Mouse (Mus musculus) limb, embryonic 12.5 days (tissue): ENCODE results near the gene Pdgfa. TPM values are rescaled to one million over a fixed set of nuclear protein-coding genes. Genes with fewer than 3 reads are reported as not detected.

ENCODE experiments used
- ATAC-seq: fragments of 200-750 bp; cut with Nextera tagmentation; 2 replicates; pipeline ENCODE4 v1.8.0; 2017; ENCODE audit warnings: low read depth, moderate TSS enrichment; ENCODE audit not compliant: insufficient number of reproducible peaks, insufficient read depth, low FRiP score, low TSS enrichment
- H3K27ac ChIP-seq: fragments of 300-500 bp; sonication (generic); 2 replicates; pipeline ENCODE4 v1.5.1; 2016; ENCODE audit warnings: mild to moderate bottlenecking, moderate library complexity
- H3K27me3 ChIP-seq: fragments of 300-500 bp; sonication (generic); 2 replicates; pipeline ENCODE4 v1.6.1; 2016; ENCODE audit warnings: mild to moderate bottlenecking, moderate library complexity
- H3K36me3 ChIP-seq: fragments of 300-500 bp; sonication (generic); 2 replicates; pipeline ENCODE4 v1.6.1; 2016; ENCODE audit warnings: mild to moderate bottlenecking, moderate library complexity
- H3K4me1 ChIP-seq: fragments of 300-500 bp; sonication (generic); replicated peaks from 2 replicates; pipeline ENCODE4 v1.6.1; 2016
- H3K4me2 ChIP-seq: fragments of 300-500 bp; sonication (generic); 2 replicates; pipeline ENCODE4 v1.6.1; 2016; ENCODE audit warnings: mild to moderate bottlenecking, moderate library complexity
- H3K4me3 ChIP-seq: fragments of 300-500 bp; sonication (generic); replicated peaks from 2 replicates; pipeline ENCODE4 v1.5.1; 2016; ENCODE audit warnings: mild to moderate bottlenecking
- H3K9ac ChIP-seq: fragments of 300-500 bp; sonication (generic); replicated peaks from 2 replicates; pipeline ENCODE4 v1.6.1; 2016; ENCODE audit warnings: mild to moderate bottlenecking, moderate library complexity
- H3K9me3 ChIP-seq: fragments of 300-500 bp; sonication (generic); 2 replicates; pipeline ENCODE4 v1.6.1; 2016; ENCODE audit warnings: mild to moderate bottlenecking, moderate library complexity
- WGBS: fragments of 180-500 bp; shearing (Covaris S2); methylation state at CpG from one replicate; pipeline ENCODE4 v1.1.7; 2016; 5-methylcytosine and 5-hydroxymethylcytosine counted together
- polyA plus RNA-seq: library from polyadenylated mRNA; unstranded; fragments of >200 nt; fragmentation: Nextera tagmentation; extraction: Ambion mirVana; gene quantifications from 2 replicates; pipeline ENCODE4 v1.2.1, GENCODE M21; 2016

Pdgfa gene
- polyA plus RNA-seq, 1 experiment from 2014 or later = 36.1 TPM

GRCm38 (mm10) chr5:138936399-138937089, 60.6 kb downstream of the Pdgfa start:
- Histone ChIP-seq H3K27me3 (peaks cover 7% of the 10 kb centered on the region; the same call in 1 of the 2 replicates), H3K36me3 (no peaks in the 10 kb centered on the region), H3K27ac (no peak overlapping the region)

GRCm38 (mm10) chr5:138934540-138934939, 62.6 kb downstream of the Pdgfa start:
- no peaks in the 10 kb centered on the region for H3K9me3 ChIP-seq
- peak overlapping the region; percentile 18; the same call in 1 of the 2 replicates for H3K27ac ChIP-seq
- no peak overlapping the region for H3K4me3 ChIP-seq
- H3K9ac ChIP-seq = no peak overlapping the region
- no peak overlapping the region for H3K4me2 ChIP-seq
- no peaks in the 10 kb centered on the region for H3K36me3 ChIP-seq
- ATAC-seq = peak; percentile 43; the same call in 1 of the 2 replicates
- H3K4me1 ChIP-seq = peaks cover 41% of the 10 kb centered on the region
- peaks cover 10% of the 10 kb centered on the region; the same call in 1 of the 2 replicates for H3K27me3 ChIP-seq
- WGBS = 12% methylated on average over 6 of the region's 6 CpGs

More at GRCm38 (mm10) chr5:138936399-138937089, 60.6 kb downstream of the Pdgfa start:
- Histone ChIP-seq H3K4me3 (no peak overlapping the region), H3K9me3 (no peaks in the 10 kb centered on the region), H3K9ac (no peak overlapping the region), H3K4me1 (peaks cover 33% of the 10 kb centered on the region), H3K4me2 (no peak overlapping the region)
- 75% methylated on average over 8 of the region's 8 CpGs for WGBS
- ATAC-seq = no peak

- H3K4me3 ChIP-seq = no peak overlapping the region
- H3K4me1 ChIP-seq = peaks cover 34% of the 10 kb centered on the region
- H3K9ac ChIP-seq = 0 out of 2 replicates have a peak overlapping the region, but pooled peaks have one; percentile 24
- WGBS = 8% methylated on average over 18 of the region's 18 CpGs
- no peaks in the 10 kb centered on the region for H3K9me3 ChIP-seq
- H3K4me2 ChIP-seq = peak overlapping the region; percentile 33
- no peak for ATAC-seq
- H3K27ac ChIP-seq = peak overlapping the region; percentile 57; the same call in 1 of the 2 replicates
- peaks cover 15% of the 10 kb centered on the region; the same call in 1 of the 2 replicates for H3K27me3 ChIP-seq
- no peaks in the 10 kb centered on the region for H3K36me3 ChIP-seq
Measured at GRCm38 (mm10) chr5:138932460-138933432, 64.4 kb downstream of the Pdgfa start.

- peak overlapping the region; percentile 33 for H3K4me2 ChIP-seq
- no peaks in the 10 kb centered on the region for H3K36me3 ChIP-seq
- H3K4me1 ChIP-seq = peaks cover 34% of the 10 kb centered on the region
- H3K9me3 ChIP-seq = no peaks in the 10 kb centered on the region
- no peak overlapping the region; the same call in 1 of the 2 replicates for H3K27ac ChIP-seq
- no peak overlapping the region for H3K4me3 ChIP-seq
- WGBS = 19% methylated on average over 13 of the region's 13 CpGs
- peaks cover 18% of the 10 kb centered on the region; the same call in 1 of the 2 replicates for H3K27me3 ChIP-seq
- ATAC-seq = no peak
- H3K9ac ChIP-seq = no peak overlapping the region
Measured at GRCm38 (mm10) chr5:138931836-138932235, 65.3 kb downstream of the Pdgfa start.

- no peaks in the 10 kb centered on the region for H3K36me3 ChIP-seq
- peaks cover 34% of the 10 kb centered on the region for H3K4me1 ChIP-seq
- no peak overlapping the region for H3K4me2 ChIP-seq
- ATAC-seq = no peak
- 47% methylated on average over 10 of the region's 10 CpGs for WGBS
- H3K9me3 ChIP-seq = no peaks in the 10 kb centered on the region
- H3K27me3 ChIP-seq = peaks cover 18% of the 10 kb centered on the region; the same call in 1 of the 2 replicates
- H3K27ac ChIP-seq = peak overlapping the region; percentile 20; the same call in 1 of the 2 replicates
- H3K9ac ChIP-seq = no peak overlapping the region
- no peak overlapping the region for H3K4me3 ChIP-seq
Measured at GRCm38 (mm10) chr5:138929879-138930507, 67.2 kb downstream of the Pdgfa start.

Other genes with a start within 250 kb of the Pdgfa start
- 3.6 and 3.8 TPM in 2 replicates for gene Fam20c, start 242.9 kb downstream of the Pdgfa start, polyA plus RNA-seq
- not detected in 2 replicates for gene Gm5294, start 177.3 kb downstream of the Pdgfa start, polyA plus RNA-seq
- gene Prkar1b, start 152.6 kb upstream of the Pdgfa start, polyA plus RNA-seq = 12.7 and 13.8 TPM in 2 replicates
- 4.7 and 5.8 TPM in 2 replicates for gene Dnaaf5, start 152.9 kb upstream of the Pdgfa start, polyA plus RNA-seq
- 54.0 and 54.9 TPM in 2 replicates for gene Sun1, start 203.3 kb upstream of the Pdgfa start, polyA plus RNA-seq